Mouse (Mus musculus): ENCODE data around the gene Prkcq.

The Prkcq gene

GRCm38 (mm10) chr2:11171754-11172501, at the start of gene Prkcq:
TSS of gene Prkcq (plus strand) at chr2:11172108.
- DNase-seq (ENCODE audit: low spot score in 2 of 2) = peak; percentile 40 to 48

DNA sequence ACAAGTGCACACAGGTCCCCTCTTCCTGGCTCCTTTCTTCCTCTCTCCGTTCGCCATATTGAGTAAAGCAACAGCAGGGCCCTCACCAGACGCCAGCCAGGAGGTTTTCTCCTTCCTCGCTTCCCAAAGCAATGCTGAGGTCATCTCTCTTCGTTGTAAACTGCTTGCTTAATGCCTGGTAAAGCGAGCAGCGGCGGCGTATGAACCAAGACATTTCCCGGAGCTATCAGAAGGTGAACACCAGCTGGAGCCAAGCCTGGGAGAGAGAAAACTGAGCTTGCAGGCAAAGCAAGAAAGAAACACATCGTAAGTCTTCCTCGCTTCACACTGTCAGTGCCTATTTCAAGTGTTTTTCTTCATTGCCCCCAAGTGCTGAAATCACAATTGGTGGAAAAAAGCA, 41.0 kb upstream of the Prkcq start:
- DNase-seq (ENCODE audit: low spot score in 2 of 2) = no peak

GRCm38 (mm10) chr2:11135718-11136117, 36.2 kb upstream of the Prkcq start:
- no peak for DNase-seq (ENCODE audit: low spot score in 2 of 2)

GRCm38 (mm10) chr2:11138076-11138475, 33.8 kb upstream of the Prkcq start:
- DNase-seq (ENCODE audit: low spot score in 2 of 2) = no peak

DNA sequence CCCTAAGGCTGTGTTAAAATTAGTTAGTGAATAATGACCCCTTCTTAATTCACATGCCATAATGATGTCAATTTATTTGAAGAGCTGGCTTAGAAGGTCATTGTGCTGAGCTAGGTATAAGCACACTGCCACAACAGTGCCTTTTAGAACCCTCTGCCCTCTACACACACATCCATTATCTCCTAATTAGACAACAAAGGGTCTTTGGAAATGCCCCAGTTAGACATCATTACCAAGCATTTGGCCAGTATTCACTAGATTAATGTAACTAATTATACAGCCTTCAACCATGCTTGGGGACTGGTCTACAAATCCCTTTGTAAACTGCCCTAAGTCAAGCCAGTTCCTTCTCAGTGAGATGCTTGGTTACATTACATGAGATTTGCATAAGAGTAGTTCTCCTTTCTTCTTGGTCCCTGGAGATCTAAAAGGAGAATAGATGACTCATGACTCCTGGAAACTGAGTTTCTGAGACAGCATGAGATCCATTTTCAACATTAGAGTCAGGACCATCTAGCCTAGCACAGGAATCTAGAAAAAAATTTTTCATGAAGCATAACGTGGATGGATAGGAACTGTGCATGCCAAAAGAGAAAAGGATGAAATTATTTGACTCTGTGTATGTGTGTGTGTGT, 32.3 kb upstream of the Prkcq start:
- no peak for DNase-seq (ENCODE audit: low spot score in 2 of 2)

- DNase-seq (ENCODE audit: low spot score in 2 of 2) = no peak
These were observed 31.5 kb upstream of the Prkcq start for GRCm38 (mm10) chr2:11140385-11140784.

- no peak for DNase-seq (ENCODE audit: low spot score in 2 of 2)
These were observed 22.8 kb upstream of the Prkcq start for GRCm38 (mm10) chr2:11149091-11149490.

GRCm38 (mm10) chr2:11150975-11151374, 20.9 kb upstream of the Prkcq start:
- no peak for DNase-seq (ENCODE audit: low spot score in 2 of 2)

DNA sequence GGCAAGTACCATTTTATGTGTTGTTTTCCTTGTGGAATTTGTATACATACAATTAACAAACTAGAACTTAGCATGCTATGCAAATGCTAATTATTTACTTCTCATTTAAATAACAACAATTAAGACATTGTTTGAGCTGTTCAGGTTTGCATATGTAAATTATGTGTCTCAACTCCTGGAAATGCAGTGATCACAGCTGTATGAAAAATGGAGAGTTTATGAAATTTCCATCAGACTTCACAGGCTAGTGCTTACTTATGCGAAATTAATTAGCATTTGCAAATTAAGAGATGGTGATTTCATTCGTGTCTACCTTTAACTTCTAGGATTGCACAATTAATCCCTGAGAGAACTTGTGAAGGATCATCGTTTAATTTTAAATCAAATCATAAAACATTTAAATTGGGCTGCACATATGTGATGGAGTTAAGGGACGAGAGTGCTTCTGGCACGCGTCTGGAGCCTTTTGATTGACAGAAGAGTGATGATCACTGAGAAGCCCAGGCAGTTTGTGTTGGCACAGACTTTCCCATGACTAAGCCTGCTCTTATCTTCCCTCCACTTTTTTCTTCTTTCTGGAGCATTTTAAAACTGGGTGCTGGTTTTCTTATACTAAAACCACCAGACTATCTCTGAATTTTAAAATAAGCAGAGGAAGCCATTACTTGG, 20.1 kb upstream of the Prkcq start:
- no peak for DNase-seq (ENCODE audit: low spot score in 2 of 2)

GRCm38 (mm10) chr2:11159641-11160040, 12.3 kb upstream of the Prkcq start:
- DNase-seq (ENCODE audit: low spot score in 2 of 2) = no peak

- no peak for DNase-seq (ENCODE audit: low spot score in 2 of 2)
These were observed 11.2 kb upstream of the Prkcq start for GRCm38 (mm10) chr2:11160696-11161095.

GRCm38 (mm10) chr2:11161336-11161735, 10.6 kb upstream of the Prkcq start:
- no peak for DNase-seq (ENCODE audit: low spot score in 2 of 2)

DNA sequence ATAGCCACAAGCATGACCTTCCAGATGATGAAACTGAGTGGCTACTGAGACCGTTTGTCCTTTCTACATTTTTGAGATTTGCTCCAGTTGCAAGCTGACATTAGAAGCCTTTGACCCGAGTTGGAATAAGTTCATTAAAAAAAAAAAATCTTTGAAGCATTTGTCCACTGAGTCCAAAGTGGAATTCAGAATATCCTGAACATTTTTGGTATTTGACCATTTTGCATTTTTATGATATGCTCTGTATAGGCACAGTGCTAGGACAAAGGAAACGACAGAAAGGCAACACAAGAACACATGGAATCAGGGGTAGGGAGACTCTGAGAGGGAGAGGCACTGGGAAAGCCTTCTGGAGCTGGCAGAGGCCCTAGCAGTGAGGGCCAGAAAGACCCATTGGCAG, 9.2 kb upstream of the Prkcq start:
- no peak for DNase-seq (ENCODE audit: low spot score in 2 of 2)

DNA sequence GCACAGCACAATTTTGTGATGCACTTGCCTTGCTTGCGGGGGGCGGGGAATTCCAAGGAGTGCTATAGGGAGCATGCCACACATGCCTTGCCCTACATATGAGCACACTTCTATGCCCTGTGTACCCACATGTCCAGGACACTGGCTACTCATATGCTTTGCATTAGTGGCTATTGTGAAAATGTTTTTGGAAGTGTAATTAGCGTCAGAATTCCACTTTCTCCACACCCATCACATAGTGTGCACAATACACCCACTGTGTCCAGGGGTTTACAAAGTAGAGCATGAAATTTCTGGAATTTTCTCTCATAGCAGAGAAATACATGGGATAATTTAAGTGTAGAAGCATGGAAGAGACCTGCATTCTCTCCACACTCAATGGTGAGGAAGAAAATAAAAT, 7.7 kb upstream of the Prkcq start:
- no peak for DNase-seq (ENCODE audit: low spot score in 2 of 2)

GRCm38 (mm10) chr2:11169721-11170335, 2.1 kb upstream of the Prkcq start:
- no peak for DNase-seq (ENCODE audit: low spot score in 2 of 2)

GRCm38 (mm10) chr2:11172831-11173414, 1.0 kb downstream of the Prkcq start:
- DNase-seq (ENCODE audit: low spot score in 2 of 2) = peak in 1 of 2 experiments; percentile 7

GRCm38 (mm10) chr2:11173521-11173920, 1.6 kb downstream of the Prkcq start:
- no peak for DNase-seq (ENCODE audit: low spot score in 2 of 2)

GRCm38 (mm10) chr2:11174101-11174500, 2.2 kb downstream of the Prkcq start:
- no peak for DNase-seq (ENCODE audit: low spot score in 2 of 2)

- DNase-seq (ENCODE audit: low spot score in 2 of 2) = no peak
These were observed 6.0 kb downstream of the Prkcq start for GRCm38 (mm10) chr2:11177880-11178279.

GRCm38 (mm10) chr2:11181510-11181909, 9.6 kb downstream of the Prkcq start:
- DNase-seq (ENCODE audit: low spot score in 2 of 2) = no peak

- DNase-seq (ENCODE audit: low spot score in 2 of 2) = no peak
These were observed 10.2 kb downstream of the Prkcq start for GRCm38 (mm10) chr2:11182096-11182495.

DNA sequence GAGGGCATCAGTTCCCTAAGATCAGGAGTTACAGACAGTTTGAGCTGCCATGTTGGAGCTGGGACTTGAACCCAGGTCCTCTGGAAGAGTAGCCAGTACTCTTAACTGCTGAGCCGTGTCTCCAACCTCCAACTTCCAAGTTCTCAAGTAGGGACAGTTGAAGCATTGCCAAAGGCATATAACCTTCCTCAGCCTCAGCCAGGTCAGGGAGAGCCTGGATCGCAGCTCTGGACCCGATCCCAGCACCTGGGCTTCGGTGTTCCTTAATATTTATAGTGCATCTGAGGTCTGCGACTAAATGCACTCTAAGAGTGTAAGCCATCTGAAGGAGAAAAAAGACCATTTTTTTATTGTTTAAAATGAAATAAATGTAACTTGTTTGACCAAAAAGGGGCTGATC, 12.1 kb downstream of the Prkcq start:
- no peak for DNase-seq (ENCODE audit: low spot score in 2 of 2)
